Mouse (Mus musculus): ENCODE data around the gene Camta1.

DNA sequence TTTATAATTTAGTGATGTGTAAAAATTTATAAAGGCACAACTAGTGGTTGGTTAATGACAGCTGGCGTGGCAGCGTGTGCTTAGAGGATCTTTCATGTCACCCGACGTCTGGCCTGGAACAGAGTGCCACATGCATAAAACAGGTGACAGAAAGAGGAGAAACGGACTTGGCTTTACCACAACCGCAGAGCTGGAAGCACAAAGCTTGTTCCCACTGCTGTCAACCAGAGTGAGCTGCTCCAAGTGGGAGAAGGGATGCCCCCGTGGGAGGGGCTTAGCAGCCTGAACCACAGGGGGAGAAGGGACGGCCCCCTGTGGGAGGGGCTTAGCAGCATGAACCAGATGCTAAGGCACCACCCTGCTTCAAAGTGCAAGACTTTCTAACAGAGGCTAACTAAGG lies 452.9 kb downstream of the Camta1 start:
- no peak for TF ChIP-seq CTCF (IDR thresholded peaks at IDR 0.05; ENCODE audit: borderline replicate concordance, insufficient read depth, low read depth, low read length)
- no peak for TF ChIP-seq POLR2A (IDR thresholded peaks at IDR 0.05; ENCODE audit: borderline replicate concordance, insufficient read depth, low read length)
